Mouse (Mus musculus): ENCODE data around the gene Sult4a1.

Sult4a1 gene

DNA sequence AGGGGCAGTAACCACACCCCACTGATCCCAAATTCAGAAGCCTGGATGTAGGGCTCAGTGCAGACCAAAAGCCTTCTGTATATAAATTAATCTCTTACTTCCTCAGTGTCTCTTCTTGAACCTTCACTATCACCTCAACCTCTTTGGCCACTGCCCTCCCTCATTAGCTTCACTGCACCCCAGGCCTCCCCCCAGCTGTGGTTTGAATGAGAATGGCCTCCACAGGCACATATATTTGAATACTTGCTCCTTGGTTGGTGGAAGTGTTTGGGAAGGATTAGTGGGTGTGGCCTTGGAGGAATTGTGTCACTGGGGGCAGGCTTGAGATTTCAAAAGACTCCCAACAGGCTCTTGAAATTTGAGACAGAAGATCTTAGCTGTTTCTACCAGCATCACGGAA lies 10.9 kb upstream of the Sult4a1 start:
- TF ChIP-seq GATA4 (IDR thresholded peaks at IDR 0.05; ENCODE audit: insufficient replicate concordance, low read length) = no peak

DNA sequence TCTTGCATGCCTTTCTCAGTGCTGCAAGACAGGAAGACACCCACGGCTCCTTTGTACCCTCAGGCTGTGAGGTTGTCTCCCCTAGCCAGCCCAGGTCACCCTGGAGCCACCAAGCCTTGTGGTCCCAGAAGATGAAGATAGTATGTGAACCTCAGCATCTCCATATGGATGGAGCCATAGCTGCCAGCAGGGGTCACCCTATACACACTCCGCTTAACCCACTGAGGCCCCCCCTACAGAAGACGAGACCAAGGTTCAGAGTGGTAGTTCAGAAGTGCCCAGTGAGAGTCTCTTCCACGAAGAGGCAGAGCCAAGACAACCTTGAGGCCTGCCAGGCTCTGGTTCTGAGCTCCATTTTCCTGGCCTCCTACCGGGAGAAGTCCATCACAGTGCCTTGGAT lies 10.2 kb upstream of the Sult4a1 start:
- no peak for TF ChIP-seq GATA4 (IDR thresholded peaks at IDR 0.05; ENCODE audit: insufficient replicate concordance, low read length)

DNA sequence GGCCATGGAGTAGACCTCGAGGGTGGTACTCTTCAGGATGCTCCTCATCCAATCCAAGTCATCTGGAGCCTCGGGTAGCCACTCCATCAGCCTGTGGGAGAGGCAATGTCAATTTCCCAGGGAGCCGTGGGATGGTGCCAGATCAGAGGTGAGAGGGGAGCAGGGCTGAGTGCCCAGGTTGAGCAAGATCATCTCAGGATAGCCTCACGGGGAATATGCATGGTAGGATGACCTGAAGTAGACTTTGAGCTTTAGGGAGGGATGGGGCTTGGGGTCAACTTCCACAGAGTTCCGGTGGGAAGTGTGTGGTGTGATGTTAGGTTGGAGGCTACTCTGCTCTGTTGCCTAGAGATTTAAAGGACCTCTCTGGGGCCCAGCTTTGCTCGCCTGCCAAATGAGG lies 8.3 kb upstream of the Sult4a1 start:
- no peak for TF ChIP-seq GATA4 (IDR thresholded peaks at IDR 0.05; ENCODE audit: insufficient replicate concordance, low read length)

DNA sequence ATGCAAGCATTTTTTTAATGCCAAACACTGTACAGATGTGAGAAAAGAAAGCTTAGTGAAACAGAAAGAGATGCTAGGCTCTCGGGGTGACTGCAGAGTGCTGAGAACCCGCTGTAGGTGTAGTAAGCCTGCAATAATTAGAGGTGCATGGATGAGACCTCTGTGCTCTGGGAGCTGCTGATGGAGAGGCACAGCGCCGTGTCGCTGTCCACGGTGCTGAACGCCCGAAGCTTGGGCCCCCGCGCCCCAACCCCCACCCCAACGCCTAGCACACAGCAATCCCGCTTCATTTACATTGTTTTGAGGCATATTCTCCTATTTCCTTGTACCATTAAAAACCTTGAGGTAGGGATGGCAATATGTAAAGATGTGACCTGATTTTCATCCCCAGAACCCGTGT lies 3.3 kb upstream of the Sult4a1 start:
- TF ChIP-seq GATA4 (IDR thresholded peaks at IDR 0.05; ENCODE audit: insufficient replicate concordance, low read length) = no peak

DNA sequence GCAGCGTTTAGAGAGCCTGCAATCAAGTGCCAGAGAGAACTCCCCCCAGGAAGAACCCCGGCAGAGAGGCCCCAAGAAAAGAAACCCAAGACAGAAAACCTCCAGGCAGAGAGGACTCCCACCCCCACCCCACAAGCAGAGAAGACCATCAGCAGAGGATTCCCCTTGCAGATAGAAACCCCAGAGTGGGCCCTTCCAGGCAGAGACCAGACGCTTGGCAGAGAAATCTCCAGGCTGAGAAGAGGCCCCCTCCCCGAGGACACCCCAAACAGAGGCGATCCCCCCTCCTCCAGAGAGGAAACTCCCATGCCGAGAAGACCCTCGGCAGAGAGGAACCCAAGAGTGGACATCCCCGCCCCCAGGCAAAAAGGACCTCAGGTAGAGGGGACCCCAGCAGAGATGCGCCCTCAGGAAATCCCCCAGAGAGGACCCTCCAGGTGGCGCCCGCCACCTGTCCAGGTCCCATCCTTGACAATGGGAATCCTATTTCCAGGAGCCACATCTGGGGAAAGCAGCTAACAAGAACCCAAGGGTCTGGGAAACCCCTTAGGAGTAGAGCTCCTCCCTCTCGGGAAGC lies 458 bp upstream of the Sult4a1 start:
- no peak for TF ChIP-seq GATA4 (IDR thresholded peaks at IDR 0.05; ENCODE audit: insufficient replicate concordance, low read length)

DNA sequence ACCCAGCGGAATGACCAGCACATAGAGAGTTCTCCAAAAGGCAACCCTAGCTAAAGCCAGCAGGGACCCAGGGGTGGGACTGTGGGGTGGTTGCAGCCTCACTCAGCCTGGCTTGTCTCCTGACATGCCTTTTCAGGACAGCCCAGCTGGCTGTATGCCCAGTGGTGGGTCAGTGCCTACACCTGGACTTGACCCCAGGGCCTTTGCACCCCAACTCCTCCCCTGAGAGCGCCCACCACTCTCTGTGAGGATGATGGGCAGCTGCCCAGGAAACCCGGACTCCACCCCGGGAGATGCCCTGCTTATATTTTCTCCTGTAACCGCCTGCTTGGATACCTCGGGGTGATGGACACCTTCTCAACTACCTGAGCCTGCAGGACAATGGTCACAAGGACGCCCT lies 928 bp downstream of the Sult4a1 start:
- no peak for TF ChIP-seq GATA4 (IDR thresholded peaks at IDR 0.05; ENCODE audit: insufficient replicate concordance, low read length)

DNA sequence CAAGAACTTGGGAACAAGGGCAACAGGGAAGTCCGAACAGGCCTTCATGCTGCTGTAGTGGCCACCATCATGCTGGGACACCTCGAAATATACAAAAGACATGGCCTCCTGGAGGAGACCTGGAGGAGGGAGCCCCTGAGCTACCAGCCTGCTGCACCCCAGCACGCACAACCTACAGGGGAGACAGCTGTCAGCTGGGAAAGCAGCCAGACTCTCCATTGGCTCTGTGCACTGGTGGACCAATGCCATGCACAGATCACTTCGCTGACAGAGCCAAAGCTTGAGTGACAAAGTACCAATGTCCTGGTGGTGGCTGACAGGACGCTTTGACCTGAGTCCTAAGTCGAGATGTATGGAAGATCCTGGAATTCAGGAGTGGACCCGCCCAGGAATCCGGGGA lies 9.5 kb downstream of the Sult4a1 start:
- no peak for TF ChIP-seq GATA4 (IDR thresholded peaks at IDR 0.05; ENCODE audit: insufficient replicate concordance, low read length)

DNA sequence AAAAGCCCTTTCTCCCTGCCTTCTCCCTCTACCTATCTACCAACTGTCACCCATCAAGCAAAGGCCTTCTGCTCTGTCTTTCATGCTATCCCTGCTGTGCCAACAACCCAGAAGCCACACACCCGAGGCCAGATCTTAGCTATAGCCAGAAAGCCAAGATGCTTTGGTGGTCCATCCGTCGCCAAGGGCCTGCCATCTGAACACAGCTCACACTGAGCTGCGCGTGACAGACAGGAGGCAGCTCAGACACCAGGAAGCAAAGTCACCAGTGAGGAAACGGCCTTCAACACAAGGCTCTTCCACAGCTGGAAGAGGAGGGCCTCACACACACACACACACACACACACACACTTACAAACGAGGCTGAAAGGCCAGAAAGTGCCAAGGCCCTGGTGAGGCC lies 10.6 kb downstream of the Sult4a1 start:
- no peak for TF ChIP-seq GATA4 (IDR thresholded peaks at IDR 0.05; ENCODE audit: insufficient replicate concordance, low read length)

DNA sequence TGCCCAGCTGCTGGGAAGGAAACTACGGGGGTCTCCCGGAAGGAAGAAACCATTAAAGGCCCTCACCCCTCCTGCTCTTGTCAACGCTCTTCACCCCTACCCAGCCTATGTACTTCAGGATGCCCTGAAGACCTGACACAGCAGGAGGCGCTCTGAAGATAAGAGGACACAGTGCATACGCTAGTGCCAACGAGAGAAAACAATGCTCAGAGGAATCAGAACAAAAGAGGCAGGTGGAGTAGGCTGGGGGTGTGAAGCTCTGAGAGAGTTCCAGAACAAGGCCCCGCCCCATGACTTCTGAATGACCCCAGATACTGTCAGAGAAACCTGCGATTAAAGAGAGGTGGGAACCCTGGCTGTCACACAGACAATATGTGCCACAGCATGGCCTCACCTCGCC lies 18.8 kb downstream of the Sult4a1 start:
- TF ChIP-seq GATA4 (IDR thresholded peaks at IDR 0.05; ENCODE audit: insufficient replicate concordance, low read length) = no peak

DNA sequence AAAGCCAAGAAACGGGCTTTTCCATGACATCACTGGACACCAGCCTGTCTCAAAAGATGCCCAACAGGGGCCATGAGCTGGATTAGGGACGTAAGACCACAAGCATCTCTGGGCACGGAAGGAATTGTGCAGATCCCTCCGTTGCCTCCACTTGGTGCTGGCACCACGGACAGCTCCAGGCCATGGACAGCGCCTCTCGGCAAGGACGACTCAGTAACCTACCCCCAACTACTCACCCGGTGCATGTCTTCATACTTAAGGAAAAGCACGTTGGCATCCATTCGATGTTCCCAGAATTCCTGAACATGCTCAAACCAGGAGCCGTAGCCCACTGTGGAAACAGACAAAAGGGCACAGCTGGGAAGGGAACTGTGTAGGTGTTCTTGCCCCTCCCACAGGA lies 19.2 kb downstream of the Sult4a1 start:
- no peak for TF ChIP-seq GATA4 (IDR thresholded peaks at IDR 0.05; ENCODE audit: insufficient replicate concordance, low read length)

DNA sequence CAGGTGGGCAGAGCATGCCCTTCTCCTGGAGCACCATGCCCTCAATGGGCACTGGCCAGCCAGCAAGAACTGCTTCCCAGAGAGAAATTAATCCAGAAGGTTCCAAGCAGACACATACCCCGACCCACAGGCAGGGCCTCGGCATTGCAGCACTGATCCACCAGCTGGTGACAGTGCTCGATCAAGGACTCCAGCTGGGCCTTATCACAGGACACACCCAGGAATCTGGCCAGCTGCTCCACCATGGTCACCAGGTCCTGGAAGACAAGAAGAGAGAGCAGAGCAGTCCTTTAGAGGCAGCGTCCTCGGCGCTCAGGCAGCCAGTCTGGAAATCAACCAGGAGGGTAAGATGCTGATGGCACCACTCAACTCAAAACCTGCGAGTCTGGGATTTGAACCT lies 25.5 kb downstream of the Sult4a1 start:
- no peak for TF ChIP-seq GATA4 (IDR thresholded peaks at IDR 0.05; ENCODE audit: insufficient replicate concordance, low read length)

DNA sequence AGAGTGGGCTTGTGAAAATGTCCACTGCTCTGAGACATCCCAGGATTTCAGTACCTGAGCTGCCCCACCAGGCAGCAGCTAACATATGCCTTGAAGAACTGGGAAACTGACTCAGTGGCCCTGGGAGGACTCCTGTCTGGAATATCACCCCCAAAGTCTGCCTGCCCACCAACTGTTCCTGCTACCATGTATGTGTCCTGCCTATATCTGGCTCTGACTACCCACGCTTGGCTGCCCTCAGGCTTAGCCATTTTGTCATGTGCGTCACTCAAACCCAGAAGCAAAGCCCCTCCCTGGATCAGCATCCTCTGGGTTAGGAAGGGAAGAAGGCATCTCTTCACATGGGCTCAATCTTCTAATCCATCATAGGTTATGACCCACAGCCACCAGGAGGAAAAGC lies 26.0 kb downstream of the Sult4a1 start:
- no peak for TF ChIP-seq GATA4 (IDR thresholded peaks at IDR 0.05; ENCODE audit: insufficient replicate concordance, low read length)

DNA sequence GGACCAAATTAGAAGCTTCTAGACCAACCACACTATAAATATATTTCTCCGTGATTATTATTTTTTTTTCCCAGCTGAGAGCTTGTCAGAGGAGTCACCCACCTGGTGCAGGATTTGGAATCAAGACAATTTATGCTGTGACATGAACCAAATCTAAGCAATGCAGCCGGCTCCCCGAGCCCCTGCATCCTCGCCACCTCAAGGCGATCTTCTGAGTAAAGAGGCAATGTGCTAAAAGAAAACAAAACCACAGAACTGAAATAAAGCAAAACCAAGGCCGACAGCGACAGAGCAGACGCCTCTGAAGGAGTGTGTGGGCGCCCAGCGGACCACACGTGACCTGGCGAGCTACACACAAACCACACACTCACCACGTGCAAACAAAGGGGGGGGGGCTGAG lies 26.9 kb downstream of the Sult4a1 start:
- no peak for TF ChIP-seq GATA4 (IDR thresholded peaks at IDR 0.05; ENCODE audit: insufficient replicate concordance, low read length)

DNA sequence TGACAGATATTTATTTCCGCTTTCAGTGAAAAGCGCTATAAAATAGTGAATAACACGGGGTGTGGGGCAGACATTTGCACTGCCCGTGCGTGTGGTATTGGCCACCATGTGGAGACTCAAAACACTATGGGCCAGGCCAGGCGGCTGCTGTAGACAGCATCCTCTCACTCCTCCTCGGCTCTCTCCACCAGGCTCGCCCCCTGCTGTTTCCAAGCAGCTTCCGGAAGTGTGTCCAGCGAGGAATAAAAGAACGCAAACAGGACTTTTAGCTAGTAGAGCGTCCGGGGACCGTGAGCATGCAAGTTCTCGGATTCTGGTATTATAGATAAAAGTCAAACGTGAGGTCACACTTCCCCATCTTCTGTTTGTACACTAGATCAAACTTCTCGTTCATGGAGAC lies 28.4 kb downstream of the Sult4a1 start:
- TF ChIP-seq GATA4 (IDR thresholded peaks at IDR 0.05; ENCODE audit: insufficient replicate concordance, low read length) = no peak

DNA sequence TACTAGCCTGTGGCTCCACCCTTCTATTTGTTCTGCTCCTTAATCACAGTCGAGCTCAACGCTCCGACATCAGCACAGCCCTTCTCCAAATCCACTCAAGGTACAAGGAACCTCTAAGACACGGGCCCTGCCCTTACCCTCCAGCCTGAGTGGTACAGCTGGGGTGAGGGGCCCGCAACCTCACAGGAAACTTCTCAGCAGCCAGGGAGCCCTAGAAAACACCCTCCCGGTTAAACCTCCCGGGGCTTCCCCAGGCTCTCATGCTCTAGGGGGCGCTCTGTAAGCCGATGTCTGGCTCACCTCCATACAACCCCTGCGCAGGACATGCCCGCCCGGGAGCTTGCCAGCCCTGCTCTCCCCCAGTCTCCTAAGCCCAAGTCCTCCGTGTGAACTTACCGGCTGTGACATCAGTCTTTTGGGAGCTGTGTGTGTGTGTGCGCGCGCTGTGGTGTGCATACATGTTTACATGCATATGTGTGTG lies 30.8 kb downstream of the Sult4a1 start:
- TF ChIP-seq GATA4 (IDR thresholded peaks at IDR 0.05; ENCODE audit: insufficient replicate concordance, low read length) = no peak

DNA sequence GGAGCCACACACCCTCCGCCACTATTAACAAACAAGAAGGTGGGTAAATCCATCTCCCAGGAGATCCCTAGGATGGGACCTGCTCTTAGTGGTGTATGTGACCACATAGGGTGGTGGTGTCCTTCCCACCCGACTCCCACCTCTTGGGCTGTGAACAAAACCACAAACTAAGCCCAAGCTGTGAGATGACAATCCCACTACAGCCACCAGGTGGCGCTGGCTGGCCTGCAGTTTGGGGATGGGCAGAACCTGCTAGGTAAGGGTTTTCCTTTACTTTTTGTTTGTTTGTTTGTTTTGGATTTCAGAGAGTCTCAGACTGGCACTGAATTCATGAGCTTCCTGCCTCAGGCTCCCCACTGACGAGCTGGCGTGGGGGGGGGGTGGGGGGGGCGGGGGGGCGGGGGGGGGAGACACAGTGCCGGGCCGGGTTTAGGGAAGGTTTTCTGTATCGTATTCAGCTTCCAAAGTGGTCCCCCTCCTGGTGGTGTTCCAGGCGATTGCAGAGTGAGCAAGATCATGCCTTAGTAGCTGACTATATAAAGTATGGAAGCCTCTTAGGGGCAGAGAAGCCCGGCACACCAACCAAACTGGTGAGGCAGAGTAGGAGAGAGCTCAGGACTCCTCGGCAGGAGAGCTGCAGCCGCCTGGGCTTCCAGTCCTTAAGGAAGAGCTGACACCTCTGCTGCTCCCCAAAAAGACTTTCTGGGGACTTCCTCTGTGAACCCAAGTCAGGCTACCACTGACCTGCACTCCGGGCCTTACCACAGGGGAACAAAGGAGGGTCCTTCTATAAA lies 31.4 kb downstream of the Sult4a1 start:
- TF ChIP-seq GATA4 (IDR thresholded peaks at IDR 0.05; ENCODE audit: insufficient replicate concordance, low read length) = no peak

DNA sequence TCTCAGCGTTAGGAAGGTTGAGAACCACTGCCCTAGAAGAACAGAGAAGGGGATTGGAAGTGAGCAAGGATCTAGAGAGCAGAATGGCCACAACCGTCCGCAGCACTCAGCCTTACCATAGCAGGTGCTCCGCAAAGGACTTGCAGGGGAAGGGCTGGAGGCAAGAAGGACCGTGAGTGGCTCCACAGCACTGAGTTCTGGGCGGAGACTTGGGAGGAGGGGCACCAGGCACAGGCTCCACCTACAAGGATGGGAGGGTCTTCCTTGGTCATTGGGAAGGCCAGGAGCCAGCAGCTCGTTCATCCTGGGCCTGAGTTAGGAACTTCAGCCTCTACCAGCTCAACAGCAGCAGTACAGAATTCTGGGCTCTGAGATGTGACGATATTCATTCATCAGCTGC lies 32.5 kb downstream of the Sult4a1 start:
- TF ChIP-seq GATA4 (IDR thresholded peaks at IDR 0.05; ENCODE audit: insufficient replicate concordance, low read length) = no peak
